Mouse (Mus musculus): ENCODE measurements around the gene 4933430I17Rik. TPM values are rescaled to one million over a fixed set of nuclear protein-coding genes. Genes with fewer than 3 reads are reported as not detected.
"Not testable (repeated sequence)": the region's sequence is repeated elsewhere in the genome, so short reads cannot be mapped to it uniquely, and the experiment has no call there.

Gene 4933430I17Rik
- under 1 TPM; 0.46 to 0.80 TPM for total RNA-seq (2021)
- long read RNA-seq, experiment 1 = 0 reads
- long read RNA-seq, experiment 2 = 0 reads

DNA sequence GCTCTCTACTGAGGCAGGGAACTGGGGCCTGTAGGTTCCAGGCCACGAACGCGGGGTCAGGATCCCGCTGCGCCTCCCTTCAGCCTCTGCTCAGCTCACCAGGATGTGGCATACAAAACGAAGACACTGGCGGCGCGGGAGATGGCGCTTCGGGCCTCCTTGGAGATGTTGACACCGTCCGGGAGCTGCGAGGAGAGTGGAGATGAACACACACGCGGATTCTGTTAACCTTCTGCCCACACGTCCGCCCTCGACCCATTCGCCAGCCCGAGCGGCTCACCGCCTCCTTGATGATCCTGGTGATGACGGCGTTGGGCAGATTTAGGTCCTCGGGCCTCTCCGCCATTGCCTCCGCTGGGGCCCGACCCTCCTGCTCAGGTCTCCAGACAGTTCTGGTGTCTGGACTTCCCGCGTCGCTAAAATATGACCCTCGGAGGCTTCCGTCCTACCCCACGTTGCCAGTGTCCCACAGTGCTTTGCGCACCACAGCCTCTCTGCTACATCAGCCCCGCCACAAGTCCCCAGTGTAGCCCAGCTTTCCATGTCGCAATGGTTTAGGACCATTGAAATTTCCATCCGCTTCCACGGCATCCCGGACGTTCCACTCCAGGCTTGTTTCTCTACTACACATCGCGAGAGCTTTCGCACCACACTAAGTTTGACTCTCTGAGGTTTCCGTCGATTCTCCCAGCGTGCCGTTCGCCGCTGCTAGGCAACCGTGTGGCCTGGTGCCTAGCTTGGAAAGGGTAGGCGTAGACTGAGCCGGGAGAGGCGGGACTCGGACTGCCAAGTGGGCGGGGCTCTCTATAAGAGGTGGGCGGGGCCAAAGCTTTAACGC, at the start of gene 4933430I17Rik, which contains the start of gene Pole3:
Gene 4933430I17Rik, plus strand, starts transcription at position 719 of the 838 bp plus-strand sequence.
Gene Pole3, minus strand, starts transcription at position 418 of the 838 bp plus-strand sequence.
- peak; percentile 94 for DNase-seq (ENCODE audit: low spot score in 2 of 2)

DNA sequence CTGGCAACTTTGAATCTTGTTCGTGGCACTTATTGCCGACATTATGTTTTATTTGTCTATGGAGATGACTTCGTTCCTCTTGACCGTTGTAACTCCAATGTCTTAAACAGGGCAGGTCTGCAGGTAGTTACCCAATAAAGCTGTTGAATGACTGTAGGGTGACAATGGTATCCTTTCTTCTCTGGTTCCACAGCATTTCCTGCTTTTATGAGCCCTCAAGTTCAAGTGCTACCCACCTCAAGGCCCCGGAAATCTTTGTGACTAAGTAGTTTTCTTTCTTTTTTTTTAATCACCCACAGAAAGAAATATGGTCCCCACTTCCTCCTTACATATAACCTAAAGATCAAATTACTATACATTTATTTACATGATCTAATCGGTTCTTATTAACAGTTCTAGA, 49.4 kb upstream of the 4933430I17Rik start:
- DNase-seq (ENCODE audit: low spot score in 2 of 2) = no peak

DNA sequence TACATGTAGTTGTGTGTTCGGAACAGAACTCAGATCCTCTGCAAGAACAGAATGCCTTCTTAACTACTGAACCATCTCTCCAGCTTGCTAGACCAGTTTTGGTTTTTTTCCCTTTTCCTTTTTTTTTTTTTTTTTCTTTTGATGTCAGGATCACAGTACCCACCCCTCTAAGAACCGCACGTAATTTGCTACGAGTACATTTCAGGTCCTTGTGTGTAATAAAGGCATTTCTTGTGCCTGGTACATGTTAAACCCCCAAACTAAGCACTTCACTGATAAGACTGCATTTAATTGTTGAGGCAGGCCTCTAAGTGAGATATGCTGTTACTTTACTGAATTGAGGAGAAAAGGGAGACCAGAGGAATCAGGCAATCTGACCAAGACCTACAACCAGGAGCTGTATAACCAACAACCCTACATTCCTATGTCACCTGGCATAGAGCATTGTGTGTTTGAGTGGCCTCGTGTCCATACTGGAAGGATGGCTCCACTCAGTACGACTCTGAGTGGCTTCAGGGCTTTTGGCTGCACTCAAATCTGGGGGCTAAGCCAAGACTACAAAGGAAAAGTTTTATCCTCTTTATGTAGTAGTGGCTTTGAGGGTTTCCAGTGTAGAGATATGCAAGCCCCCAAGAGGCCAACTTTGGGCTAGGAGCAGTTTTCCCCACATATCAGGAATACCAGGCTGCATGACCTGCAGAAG, 47.5 kb upstream of the 4933430I17Rik start:
- DNase-seq (ENCODE audit: low spot score in 2 of 2) = no peak

DNA sequence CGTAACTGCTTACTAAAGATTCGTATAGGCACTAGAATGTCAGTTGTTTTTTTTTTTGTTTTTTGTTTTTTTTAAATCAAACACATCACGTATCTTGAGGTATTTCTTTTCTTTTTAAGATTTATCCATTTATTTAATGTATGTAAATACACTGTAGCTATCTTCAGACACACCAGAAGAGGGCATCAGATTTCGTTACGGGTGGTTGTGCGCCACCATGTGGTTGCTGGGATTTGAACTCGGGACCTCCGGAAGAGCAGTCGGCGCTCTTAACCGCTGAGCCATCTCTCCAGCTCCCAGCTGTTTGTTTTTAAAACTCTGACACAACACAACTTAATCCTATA, 45.6 kb upstream of the 4933430I17Rik start:
- not testable (repeated sequence) for DNase-seq (ENCODE audit: low spot score in 2 of 2)

- no peak for DNase-seq (ENCODE audit: low spot score in 2 of 2)
These were observed 45.0 kb upstream of the 4933430I17Rik start, which contains the start of gene Bspry for GRCm38 (mm10) chr4:62479937-62480708. Gene Bspry (plus strand): TSS chr4:62480053.

DNA sequence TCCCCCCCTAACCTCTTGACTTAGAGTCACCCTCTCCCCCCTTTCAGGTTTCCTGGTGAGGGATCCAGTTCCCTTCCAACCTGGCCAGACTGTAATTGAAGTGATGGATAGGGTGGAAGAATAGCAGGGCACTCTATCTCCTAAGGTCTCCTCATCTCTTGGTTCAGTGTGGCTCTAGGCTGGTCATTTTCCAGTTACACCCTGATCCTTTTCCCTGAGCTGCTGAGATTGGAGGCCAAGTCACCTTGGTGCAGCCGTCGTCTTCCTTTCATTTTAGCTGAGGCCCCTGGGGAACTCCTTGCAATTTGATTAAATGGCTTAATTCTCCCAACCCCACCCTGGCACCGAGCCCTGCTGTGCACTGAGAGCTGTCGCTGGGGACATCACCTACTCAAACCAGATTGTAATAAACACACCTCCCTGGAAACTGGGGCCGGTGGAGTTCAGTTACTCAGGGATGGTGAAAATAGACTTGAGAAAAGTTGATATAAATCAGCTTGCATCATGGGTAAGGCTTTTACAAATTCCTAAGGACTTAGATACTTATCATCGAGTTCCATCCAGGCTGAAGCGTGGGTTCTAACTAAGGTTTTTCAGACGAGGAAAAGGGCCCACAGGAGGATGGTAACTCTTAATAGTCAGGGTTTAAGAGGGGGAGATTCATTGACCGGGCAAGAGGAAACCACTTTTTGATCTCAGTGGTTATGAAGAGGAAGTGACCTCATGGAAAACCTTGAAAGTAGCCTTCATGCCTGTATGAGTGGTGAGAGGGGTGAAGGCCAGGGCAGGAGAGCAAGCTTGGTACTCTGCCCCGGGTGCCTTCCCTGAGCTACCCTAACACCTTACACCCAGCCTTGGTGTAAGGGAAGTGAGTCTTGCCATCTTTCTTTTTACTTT, 44.2 kb upstream of the 4933430I17Rik start:
- no peak for DNase-seq (ENCODE audit: low spot score in 2 of 2)

DNA sequence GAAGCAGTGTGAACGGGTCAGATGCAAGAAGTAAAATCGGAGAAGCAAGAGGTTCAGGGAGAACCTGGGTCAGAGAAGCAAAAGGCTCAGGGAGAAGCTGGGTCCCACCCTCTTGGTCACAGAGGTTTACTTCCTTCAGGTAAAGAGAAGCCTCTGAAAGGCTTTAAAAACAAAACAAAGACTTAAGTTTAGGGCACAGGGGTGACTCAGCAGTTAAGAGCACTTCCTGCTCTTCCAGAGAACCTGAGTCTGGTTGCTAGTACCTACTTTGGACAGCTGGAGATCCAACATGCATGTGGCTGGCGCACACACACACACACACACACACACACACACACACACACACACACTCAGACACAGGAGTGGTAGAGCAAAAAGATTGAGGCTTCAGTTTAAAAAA, 40.2 kb upstream of the 4933430I17Rik start:
- DNase-seq (ENCODE audit: low spot score in 2 of 2) = no peak

DNA sequence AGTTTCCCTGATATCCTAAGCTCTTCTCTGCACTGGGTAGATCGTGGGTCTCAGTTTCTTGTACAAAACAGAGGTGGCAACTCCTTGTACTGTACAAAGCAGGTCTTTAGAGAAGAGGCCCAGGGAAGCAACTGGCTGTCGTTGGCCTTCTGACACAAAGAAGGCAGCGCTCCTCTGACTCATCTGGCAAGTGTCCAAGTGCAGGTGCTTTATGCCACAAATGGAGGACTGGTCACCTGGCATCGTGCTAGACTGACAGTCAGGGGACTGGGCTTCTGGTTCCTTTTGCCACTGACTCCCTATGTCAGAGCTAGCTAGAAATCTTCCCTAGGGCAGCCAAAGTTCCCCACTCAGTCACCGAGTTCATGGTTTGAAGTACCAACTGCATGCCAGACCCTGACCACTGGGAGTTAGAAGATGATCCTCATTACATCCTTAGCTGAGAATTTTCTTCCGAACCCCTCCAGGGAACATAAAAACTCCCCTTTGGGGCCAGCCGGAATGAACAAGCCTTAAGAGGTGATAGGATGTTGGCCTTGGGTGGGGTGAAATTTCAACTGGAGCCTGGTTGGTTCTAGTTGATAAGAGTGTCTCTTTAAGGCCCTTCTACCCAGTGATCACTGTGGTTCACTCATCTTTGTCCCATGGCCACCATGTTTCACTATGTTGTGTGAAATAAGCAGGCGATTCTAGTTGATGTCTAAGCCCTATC, 39.6 kb upstream of the 4933430I17Rik start:
- DNase-seq (ENCODE audit: low spot score in 2 of 2) = no peak

DNA sequence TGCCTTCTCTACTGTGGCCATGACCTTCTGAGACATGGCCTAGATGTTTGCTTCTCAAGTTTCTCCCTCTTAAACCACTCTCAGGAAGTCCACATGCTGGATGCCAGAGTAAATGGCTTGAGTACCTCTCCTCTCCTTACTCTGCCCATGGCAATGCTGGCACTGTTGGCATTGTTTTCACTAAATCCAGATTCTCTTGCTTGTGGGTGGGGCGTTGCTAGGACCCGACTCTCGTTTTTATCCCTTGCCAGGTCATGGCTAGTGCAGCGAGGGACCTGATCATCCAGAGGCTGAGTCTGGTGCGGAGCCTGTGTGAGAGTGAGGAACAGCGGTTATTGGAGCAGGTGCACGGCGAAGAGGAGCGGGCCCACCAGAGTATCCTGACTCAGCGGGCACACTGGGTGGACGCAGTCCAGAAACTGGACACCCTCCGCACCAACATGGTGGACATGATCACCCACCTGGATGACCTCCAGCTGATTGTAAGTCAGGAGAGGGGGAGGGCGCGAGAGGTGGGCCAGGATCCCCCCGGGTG, 38.9 kb upstream of the 4933430I17Rik start:
- DNase-seq (ENCODE audit: low spot score in 2 of 2) = no peak

- DNase-seq (ENCODE audit: low spot score in 2 of 2) = no peak
These were observed 38.0 kb upstream of the 4933430I17Rik start for GRCm38 (mm10) chr4:62487172-62487571.

- no peak for DNase-seq (ENCODE audit: low spot score in 2 of 2)
These were observed 37.3 kb upstream of the 4933430I17Rik start for GRCm38 (mm10) chr4:62487914-62488313.

- no peak for DNase-seq (ENCODE audit: low spot score in 2 of 2)
These were observed 32.5 kb upstream of the 4933430I17Rik start for GRCm38 (mm10) chr4:62492682-62493081.

DNA sequence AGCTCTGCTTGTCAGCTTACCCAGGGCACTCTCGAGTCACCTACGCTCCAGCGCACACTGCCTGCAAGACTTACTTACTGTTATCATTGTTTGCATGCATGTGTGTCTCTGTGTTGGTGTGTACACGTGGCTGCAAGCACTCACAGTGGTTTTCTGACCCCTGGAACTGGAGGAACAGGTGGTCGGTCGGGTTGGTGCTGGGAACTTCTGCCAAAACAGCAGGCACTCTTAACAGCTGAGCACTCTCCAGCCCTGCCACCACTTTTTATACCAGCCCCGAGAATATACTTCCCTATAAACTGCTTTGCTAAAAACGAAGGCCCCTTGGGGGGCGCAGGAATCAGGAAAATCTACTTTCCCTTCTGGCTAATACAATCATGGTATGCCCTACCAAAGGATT, 30.9 kb upstream of the 4933430I17Rik start:
- DNase-seq (ENCODE audit: low spot score in 2 of 2) = no peak

- DNase-seq (ENCODE audit: low spot score in 2 of 2) = no peak
These were observed 29.2 kb upstream of the 4933430I17Rik start for GRCm38 (mm10) chr4:62495946-62496345.

DNA sequence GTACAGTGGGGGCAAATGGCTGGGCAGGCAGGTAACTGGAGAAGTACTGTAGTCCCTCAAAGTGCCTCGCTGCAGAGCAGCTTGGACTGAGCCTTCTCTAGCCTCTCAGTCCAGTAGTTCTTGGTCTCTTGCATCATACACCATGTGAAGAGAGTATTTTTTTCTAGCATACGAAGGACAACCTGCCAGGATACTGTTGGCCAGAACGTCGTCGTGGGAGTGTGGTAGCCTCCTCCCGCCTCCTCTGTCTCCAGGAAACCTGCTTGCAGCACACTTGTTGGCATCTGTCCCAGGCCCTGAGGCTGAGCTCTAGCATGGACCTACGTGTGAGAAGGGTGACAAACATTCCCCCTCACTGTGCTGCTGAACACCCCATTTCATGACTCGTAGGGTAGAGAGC, 28.4 kb upstream of the 4933430I17Rik start:
- DNase-seq (ENCODE audit: low spot score in 2 of 2) = peak; percentile 73 to 80

DNA sequence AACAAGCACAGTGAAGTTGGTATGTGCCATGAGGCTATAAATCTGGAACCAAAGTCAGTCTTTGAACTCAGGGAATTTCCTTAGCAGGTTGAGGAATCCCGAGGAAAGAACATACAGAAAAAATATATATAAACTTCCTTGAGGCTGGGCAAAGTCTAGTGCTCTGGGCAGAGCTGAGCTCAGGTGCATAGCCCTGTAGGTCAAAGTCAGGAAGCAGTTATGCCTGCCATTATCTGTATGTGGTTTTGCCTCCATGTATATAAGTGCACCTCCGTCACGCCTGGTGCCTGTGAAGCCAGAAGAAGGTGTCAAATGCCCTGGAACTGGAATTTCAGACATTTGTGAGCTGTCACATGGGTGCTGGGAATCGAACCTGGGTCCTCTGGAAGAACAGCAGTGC, 24.4 kb upstream of the 4933430I17Rik start:
- no peak for DNase-seq (ENCODE audit: low spot score in 2 of 2)

DNA sequence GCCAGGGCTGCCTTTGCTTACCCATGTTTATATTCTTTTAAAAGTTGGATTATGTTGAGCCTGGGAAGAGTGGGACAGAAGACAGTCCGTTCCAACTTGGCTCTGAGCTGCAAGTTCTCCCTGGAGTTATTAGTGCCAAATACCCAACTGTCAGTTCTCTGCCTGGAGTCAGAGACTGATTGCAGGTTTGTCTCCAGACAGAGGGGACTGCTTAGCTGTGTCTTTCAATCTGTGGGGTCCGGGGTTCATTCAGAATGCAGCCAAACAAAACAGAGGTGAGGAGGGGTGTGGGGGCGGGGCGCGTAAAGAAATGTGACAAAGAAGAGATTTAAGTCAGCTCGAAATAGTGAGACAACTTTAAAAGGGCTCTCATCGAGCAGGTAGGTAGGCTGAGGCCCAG, 23.6 kb upstream of the 4933430I17Rik start:
- no peak for DNase-seq (ENCODE audit: low spot score in 2 of 2)

DNA sequence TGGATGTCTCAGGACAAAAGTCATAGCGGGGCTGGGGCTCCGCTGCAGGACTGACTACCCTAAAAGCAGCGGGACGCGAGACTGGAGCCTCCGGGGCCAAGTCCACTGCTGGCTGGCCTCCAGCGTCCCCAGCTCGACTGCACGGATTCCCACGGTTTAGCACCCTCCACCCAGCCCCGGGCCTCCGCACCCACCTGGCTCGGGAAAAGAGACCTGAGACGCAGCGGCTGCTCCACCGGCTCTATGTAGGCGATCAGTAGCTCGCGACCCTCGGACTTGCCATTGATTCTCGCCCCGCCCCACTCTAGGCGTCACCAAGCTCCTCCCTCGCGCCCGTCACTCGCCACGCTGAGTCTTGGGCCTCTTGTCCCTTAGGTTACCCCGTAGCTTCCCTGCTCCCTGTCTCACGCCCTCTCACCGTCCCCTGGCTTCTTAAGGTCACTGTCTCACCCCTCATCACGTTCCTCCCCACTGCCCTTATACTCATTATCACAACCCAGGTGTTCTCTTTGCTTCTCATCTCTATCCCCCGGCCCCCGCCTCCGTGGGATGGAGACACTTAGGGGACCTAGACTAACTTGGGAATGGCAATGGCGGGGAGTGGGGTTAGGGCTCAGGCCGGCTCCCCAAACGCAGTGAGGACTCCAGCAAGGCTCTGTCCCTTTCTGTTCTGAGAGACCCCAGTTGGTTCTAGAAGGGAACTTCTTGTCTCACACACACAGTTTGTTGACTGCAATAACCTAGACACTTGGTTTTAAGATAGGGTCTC, 23.0 kb upstream of the 4933430I17Rik start:
- DNase-seq (ENCODE audit: low spot score in 2 of 2) = peak; percentile 90 to 93

- DNase-seq (ENCODE audit: low spot score in 2 of 2) = no peak
These were observed 22.2 kb upstream of the 4933430I17Rik start for GRCm38 (mm10) chr4:62502969-62503368.
